Mouse (Mus musculus): ENCODE data around the gene Ank.

GRCm38 (mm10) chr15:27498078-27498477 is 31.6 kb downstream of the Ank start:
- TF ChIP-seq POLR2A (IDR thresholded peaks at IDR 0.05; ENCODE audit: insufficient read depth, low read length) = no peak
- TF ChIP-seq CTCF (IDR thresholded peaks at IDR 0.05; ENCODE audit: low read depth, low read length) = no peak

All from ES-Bruce4 (cell line).